Mouse (Mus musculus): ENCODE data around the gene Plekha5. TPM values are rescaled to one million over a fixed set of nuclear protein-coding genes. Genes with fewer than 3 reads are reported as not detected.

The Plekha5 gene
- polyA plus RNA-seq, 1 experiment from 2014 or later = 26.1 TPM

DNA sequence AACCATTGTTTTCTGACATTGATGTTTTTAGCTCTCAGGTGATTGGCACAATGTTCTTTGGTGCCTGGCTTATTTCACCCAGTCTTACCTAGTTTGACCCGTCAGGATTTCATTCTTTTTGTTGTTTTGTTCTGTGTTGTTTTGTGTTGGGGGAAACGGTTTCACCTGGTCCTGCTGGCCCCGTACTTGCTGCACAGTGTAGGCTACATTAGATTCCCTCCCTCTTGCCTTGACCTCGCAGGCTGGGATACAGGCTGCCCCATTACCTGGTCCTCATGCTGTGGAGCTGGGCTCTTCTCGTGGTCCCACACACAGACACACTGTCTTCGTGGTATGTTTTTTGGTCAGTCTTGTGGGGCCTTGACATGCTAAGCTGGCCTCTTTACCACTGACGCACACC is 20.3 kb downstream of the Plekha5 start:
- no peak overlapping the region for H3K27ac ChIP-seq (replicated peaks in 1 of 2; ENCODE audit: control insufficient read depth in 1 of 2, insufficient read depth in 1 of 2, low read depth in 2 of 2, low read length in 2 of 2)
- H3K36me3 ChIP-seq (ENCODE audit: control insufficient read depth, insufficient read depth, low read length) = 0 out of 2 replicates have a peak, but pooled peaks cover 9% of the 10 kb centered on the region
- 76% methylated on average over 7 of the region's 7 CpGs for WGBS
- peaks cover 0 to 3% of the 10 kb centered on the region in 2 experiments; a peak in 1 of 4 replicates for H3K4me1 ChIP-seq (ENCODE audit: control insufficient read depth in 2 of 2, insufficient read depth in 2 of 2, low read length in 2 of 2)
- no peak overlapping the region for H3K9ac ChIP-seq (ENCODE audit: low read length)
- no peaks in the 10 kb centered on the region for H3K9me3 ChIP-seq (ENCODE audit: control insufficient read depth, low read length)
- ATAC-seq (ENCODE audit: insufficient number of reproducible peaks, insufficient read depth, low FRiP score, low read depth) = no peak
- no peak overlapping the region for H3K4me2 ChIP-seq (ENCODE audit: low read length)
- no peak overlapping the region for H3K4me3 ChIP-seq (ENCODE audit: control insufficient read depth in 1 of 2, insufficient read depth in 1 of 2, low read depth in 1 of 2, low read length in 2 of 2)
- H3K27me3 ChIP-seq (ENCODE audit: control insufficient read depth, insufficient read depth, low read length) = no peaks in the 10 kb centered on the region

DNA sequence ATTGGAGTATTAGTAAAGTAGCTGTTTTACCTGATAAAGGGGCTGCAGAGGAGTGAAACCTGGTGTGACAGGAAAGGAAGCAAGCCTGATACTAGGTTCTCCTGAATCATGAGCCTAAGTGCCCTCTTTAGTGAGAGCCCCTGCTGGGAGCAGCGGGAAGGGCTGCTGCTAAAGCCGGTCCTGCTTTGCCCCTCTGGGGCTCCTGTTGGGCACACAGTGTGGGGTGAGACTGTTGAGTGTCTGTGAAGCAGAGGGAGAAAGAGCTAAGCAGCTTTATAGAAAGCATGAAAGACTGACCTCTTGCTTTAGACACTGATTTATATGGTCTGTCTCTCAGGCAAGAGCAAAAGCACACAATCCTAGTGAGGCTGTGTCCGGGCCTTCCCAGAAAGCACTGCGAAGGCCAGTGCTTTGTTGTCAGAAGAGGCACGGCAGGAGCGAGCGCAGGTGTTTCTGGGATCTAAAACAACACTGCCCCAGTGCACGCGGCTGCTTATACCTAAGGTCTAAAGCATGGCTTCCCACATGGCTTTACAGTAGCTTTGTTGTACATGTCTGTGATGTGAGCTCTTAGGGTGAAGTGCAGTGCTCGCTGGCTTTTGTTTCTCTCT is 21.1 kb downstream of the Plekha5 start:
- Histone ChIP-seq H3K27ac (replicated peaks in 1 of 2; ENCODE audit: control insufficient read depth in 1 of 2, insufficient read depth in 1 of 2, low read depth in 2 of 2, low read length in 2 of 2) (no peak overlapping the region), H3K4me2 (ENCODE audit: low read length) (peak overlapping the region; percentile 19; the same call in 1 of the 2 replicates)

DNA sequence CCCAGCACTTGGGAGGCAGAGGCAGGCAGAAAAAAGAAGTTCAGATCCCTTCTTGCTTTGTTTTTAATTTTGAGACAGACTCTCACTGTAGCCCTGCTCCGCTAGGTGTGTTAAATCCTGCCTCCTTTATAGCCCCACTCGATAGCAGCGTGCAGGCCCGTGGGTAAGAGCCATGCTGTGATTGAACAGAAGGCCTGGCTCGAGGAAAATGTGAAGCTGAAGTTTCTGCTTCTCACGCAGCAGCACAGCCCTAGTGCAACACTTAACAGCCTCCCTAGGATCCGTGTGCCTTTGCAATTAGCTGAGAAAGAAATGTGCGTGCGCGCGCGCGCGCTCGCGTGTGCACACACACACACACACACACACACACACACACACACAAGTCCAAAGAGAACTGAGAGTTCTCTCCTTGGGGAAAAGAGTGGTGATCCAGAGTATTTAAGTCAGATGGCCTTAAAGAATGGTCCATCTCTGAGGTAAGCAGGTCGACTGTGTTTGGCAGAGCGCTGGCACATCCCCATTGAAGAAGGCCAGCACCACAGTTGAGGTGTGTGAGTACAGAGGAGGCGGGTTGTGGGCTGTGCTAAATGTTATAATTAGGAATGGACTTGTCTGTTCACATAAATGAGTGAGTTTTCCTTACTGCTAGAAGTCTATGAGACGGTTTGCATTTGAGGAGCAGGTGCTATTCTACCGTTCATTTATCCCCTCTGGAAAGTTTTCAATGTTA is 24.3 kb downstream of the Plekha5 start:
- ATAC-seq (ENCODE audit: insufficient number of reproducible peaks, insufficient read depth, low FRiP score, low read depth) = no peak
- Histone ChIP-seq H3K36me3 (ENCODE audit: control insufficient read depth, insufficient read depth, low read length) (0 out of 2 replicates have a peak, but pooled peaks cover 9% of the 10 kb centered on the region), H3K4me3 (ENCODE audit: control insufficient read depth in 1 of 2, insufficient read depth in 1 of 2, low read depth in 1 of 2, low read length in 2 of 2) (no peak overlapping the region), H3K9me3 (ENCODE audit: control insufficient read depth, low read length) (no peaks in the 10 kb centered on the region), H3K4me2 (ENCODE audit: low read length) (no peak overlapping the region), H3K4me1 (ENCODE audit: control insufficient read depth in 2 of 2, insufficient read depth in 2 of 2, low read length in 2 of 2) (peaks cover 0 to 3% of the 10 kb centered on the region in 2 experiments; a peak in 1 of 4 replicates), H3K27ac (replicated peaks in 1 of 2; ENCODE audit: control insufficient read depth in 1 of 2, insufficient read depth in 1 of 2, low read depth in 2 of 2, low read length in 2 of 2) (no peak overlapping the region), H3K27me3 (ENCODE audit: control insufficient read depth, insufficient read depth, low read length) (no peaks in the 10 kb centered on the region), H3K9ac (ENCODE audit: low read length) (no peak overlapping the region)
- WGBS = 89% methylated on average over 21 of the region's 21 CpGs

More for the DNA sequence above, 21.1 kb downstream of the Plekha5 start:
- ATAC-seq (ENCODE audit: insufficient number of reproducible peaks, insufficient read depth, low FRiP score, low read depth) = no peak
- peaks cover 0 to 3% of the 10 kb centered on the region in 2 experiments; a peak in 1 of 4 replicates for H3K4me1 ChIP-seq (ENCODE audit: control insufficient read depth in 2 of 2, insufficient read depth in 2 of 2, low read length in 2 of 2)
- no peak overlapping the region for H3K4me3 ChIP-seq (ENCODE audit: control insufficient read depth in 1 of 2, insufficient read depth in 1 of 2, low read depth in 1 of 2, low read length in 2 of 2)
- 34% methylated on average over 10 of the region's 10 CpGs for WGBS
- H3K27me3 ChIP-seq (ENCODE audit: control insufficient read depth, insufficient read depth, low read length) = no peaks in the 10 kb centered on the region
- H3K9ac ChIP-seq (ENCODE audit: low read length) = 0 out of 2 replicates have a peak overlapping the region, but pooled peaks have one; percentile 2
- H3K36me3 ChIP-seq (ENCODE audit: control insufficient read depth, insufficient read depth, low read length) = 0 out of 2 replicates have a peak, but pooled peaks cover 9% of the 10 kb centered on the region
- no peaks in the 10 kb centered on the region for H3K9me3 ChIP-seq (ENCODE audit: control insufficient read depth, low read length)

DNA sequence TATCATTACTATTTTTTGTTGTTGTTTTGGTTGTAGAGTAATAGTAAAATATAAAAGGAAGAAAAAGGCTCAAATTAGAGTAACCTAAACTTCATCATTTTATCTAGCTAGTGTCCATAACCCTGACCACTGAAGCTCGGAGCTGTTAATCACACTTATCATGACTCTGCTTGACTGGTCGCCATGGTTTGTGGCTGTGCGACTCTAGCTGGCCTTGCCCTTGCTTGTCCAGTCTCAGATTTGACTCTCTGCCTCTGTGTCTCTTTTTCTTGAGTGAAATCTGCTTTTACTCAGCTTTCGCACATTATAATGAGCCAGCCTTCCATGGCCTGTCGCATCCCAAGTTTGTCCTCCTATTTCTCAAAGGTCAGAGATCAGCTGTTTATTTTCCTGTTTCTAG is 26.8 kb downstream of the Plekha5 start:
- peaks cover 0 to 3% of the 10 kb centered on the region in 2 experiments; a peak in 1 of 4 replicates for H3K4me1 ChIP-seq (ENCODE audit: control insufficient read depth in 2 of 2, insufficient read depth in 2 of 2, low read length in 2 of 2)
- no peaks in the 10 kb centered on the region for H3K9me3 ChIP-seq (ENCODE audit: control insufficient read depth, low read length)
- H3K27me3 ChIP-seq (ENCODE audit: control insufficient read depth, insufficient read depth, low read length) = no peaks in the 10 kb centered on the region
- 77% methylated on average over 5 of the region's 5 CpGs for WGBS
- H3K9ac ChIP-seq (ENCODE audit: low read length) = no peak overlapping the region
- 0 out of 2 replicates have a peak, but pooled peaks cover 9% of the 10 kb centered on the region for H3K36me3 ChIP-seq (ENCODE audit: control insufficient read depth, insufficient read depth, low read length)
- no peak overlapping the region for H3K4me3 ChIP-seq (ENCODE audit: control insufficient read depth in 1 of 2, insufficient read depth in 1 of 2, low read depth in 1 of 2, low read length in 2 of 2)
- H3K4me2 ChIP-seq (ENCODE audit: low read length) = no peak overlapping the region
- no peak overlapping the region for H3K27ac ChIP-seq (replicated peaks in 1 of 2; ENCODE audit: control insufficient read depth in 1 of 2, insufficient read depth in 1 of 2, low read depth in 2 of 2, low read length in 2 of 2)
- ATAC-seq (ENCODE audit: insufficient number of reproducible peaks, insufficient read depth, low FRiP score, low read depth) = no peak

DNA sequence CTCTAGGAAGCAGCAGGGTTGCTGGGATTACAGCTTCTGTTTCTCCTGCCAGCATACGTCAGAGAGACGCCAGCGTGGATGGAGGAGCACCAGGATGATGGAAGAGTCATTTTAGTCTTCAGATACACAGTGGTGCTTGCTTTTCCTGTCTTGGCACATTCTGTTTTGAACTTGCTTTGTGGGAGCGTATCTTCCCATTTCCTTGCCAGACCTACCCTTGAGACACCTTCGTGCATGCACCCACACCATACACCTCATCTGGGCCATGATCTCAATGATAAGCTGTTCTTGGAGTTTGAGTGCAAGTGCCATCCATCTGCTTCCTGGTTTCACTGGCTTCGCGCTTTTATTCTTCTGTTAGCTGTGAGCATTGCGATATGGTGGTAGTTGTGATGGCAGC is 28.9 kb downstream of the Plekha5 start:
- WGBS = 94% methylated on average over 8 of the region's 8 CpGs
- ATAC-seq (ENCODE audit: insufficient number of reproducible peaks, insufficient read depth, low FRiP score, low read depth) = no peak
- no peak overlapping the region for H3K4me2 ChIP-seq (ENCODE audit: low read length)

DNA sequence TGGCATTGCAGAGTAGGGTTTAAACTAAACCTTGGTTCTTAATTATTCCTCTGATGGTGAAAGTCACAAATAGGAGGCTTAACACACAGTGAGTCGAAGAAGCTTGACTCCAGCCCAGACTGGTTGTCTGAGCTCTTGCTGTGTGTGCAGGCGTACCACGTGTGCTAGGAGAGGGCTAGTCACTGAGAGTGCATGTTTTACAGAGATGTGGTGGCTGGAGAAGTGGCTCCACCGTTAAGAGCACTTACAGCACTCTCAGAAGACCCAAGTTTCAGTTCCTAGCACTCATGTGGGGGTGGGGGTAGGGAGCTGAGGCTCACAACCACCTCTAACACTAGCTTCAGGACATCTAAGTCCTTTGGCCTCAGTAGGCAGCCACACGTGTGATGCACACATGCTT is 29.6 kb downstream of the Plekha5 start:
- Histone ChIP-seq H3K4me3 (ENCODE audit: control insufficient read depth in 1 of 2, insufficient read depth in 1 of 2, low read depth in 1 of 2, low read length in 2 of 2) (no peak overlapping the region), H3K27me3 (ENCODE audit: control insufficient read depth, insufficient read depth, low read length) (no peaks in the 10 kb centered on the region), H3K9ac (ENCODE audit: low read length) (no peak overlapping the region), H3K9me3 (ENCODE audit: control insufficient read depth, low read length) (no peaks in the 10 kb centered on the region), H3K4me2 (ENCODE audit: low read length) (no peak overlapping the region), H3K27ac (replicated peaks in 1 of 2; ENCODE audit: control insufficient read depth in 1 of 2, insufficient read depth in 1 of 2, low read depth in 2 of 2, low read length in 2 of 2) (no peak overlapping the region), H3K4me1 (ENCODE audit: control insufficient read depth in 2 of 2, insufficient read depth in 2 of 2, low read length in 2 of 2) (peaks cover 2 to 9% of the 10 kb centered on the region in 2 experiments; a peak in 3 of 4 replicates), H3K36me3 (ENCODE audit: control insufficient read depth, insufficient read depth, low read length) (no peaks in the 10 kb centered on the region)
- WGBS = 87% methylated on average over 5 of the region's 5 CpGs
- no peak for ATAC-seq (ENCODE audit: insufficient number of reproducible peaks, insufficient read depth, low FRiP score, low read depth)

More for the DNA sequence above, 28.9 kb downstream of the Plekha5 start:
- H3K9ac ChIP-seq (ENCODE audit: low read length) = no peak overlapping the region
- no peak overlapping the region for H3K4me3 ChIP-seq (ENCODE audit: control insufficient read depth in 1 of 2, insufficient read depth in 1 of 2, low read depth in 1 of 2, low read length in 2 of 2)
- H3K4me1 ChIP-seq (ENCODE audit: control insufficient read depth in 2 of 2, insufficient read depth in 2 of 2, low read length in 2 of 2) = peaks cover 2 to 9% of the 10 kb centered on the region in 2 experiments; a peak in 3 of 4 replicates
- H3K27me3 ChIP-seq (ENCODE audit: control insufficient read depth, insufficient read depth, low read length) = no peaks in the 10 kb centered on the region
- 0 out of 2 replicates have a peak, but pooled peaks cover 6% of the 10 kb centered on the region for H3K36me3 ChIP-seq (ENCODE audit: control insufficient read depth, insufficient read depth, low read length)
- no peak overlapping the region for H3K27ac ChIP-seq (replicated peaks in 1 of 2; ENCODE audit: control insufficient read depth in 1 of 2, insufficient read depth in 1 of 2, low read depth in 2 of 2, low read length in 2 of 2)
- no peaks in the 10 kb centered on the region for H3K9me3 ChIP-seq (ENCODE audit: control insufficient read depth, low read length)

DNA sequence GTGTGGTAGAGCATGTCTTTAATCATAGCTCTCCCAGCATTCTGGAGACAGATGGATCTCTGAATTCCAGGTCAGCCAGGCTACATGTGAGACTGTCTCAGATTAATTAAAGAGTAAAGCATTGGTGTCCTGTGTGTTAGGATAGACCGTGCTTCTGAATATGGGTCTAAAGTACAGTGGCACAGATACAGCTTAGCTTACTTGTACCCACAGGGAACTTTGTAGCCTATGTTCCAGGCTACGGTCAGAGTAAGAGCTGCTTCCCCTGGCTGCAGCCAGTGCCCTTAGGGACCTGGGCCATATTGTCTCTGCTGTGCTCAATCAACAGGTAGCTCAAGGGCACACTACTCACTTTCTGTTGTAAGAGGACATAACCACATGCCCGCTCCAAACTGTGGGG is 30.5 kb downstream of the Plekha5 start:
- WGBS = 81% methylated on average over 3 of the region's 3 CpGs
- H3K27ac ChIP-seq (replicated peaks in 1 of 2; ENCODE audit: control insufficient read depth in 1 of 2, insufficient read depth in 1 of 2, low read depth in 2 of 2, low read length in 2 of 2) = no peak overlapping the region
- H3K27me3 ChIP-seq (ENCODE audit: control insufficient read depth, insufficient read depth, low read length) = no peaks in the 10 kb centered on the region
- no peak overlapping the region for H3K4me2 ChIP-seq (ENCODE audit: low read length)
- H3K4me1 ChIP-seq (ENCODE audit: control insufficient read depth in 2 of 2, insufficient read depth in 2 of 2, low read length in 2 of 2) = peaks cover 2 to 9% of the 10 kb centered on the region in 2 experiments; a peak in 3 of 4 replicates
- no peaks in the 10 kb centered on the region for H3K9me3 ChIP-seq (ENCODE audit: control insufficient read depth, low read length)
- no peak overlapping the region for H3K9ac ChIP-seq (ENCODE audit: low read length)
- H3K36me3 ChIP-seq (ENCODE audit: control insufficient read depth, insufficient read depth, low read length) = no peaks in the 10 kb centered on the region
- ATAC-seq (ENCODE audit: insufficient number of reproducible peaks, insufficient read depth, low FRiP score, low read depth) = no peak
- H3K4me3 ChIP-seq (ENCODE audit: control insufficient read depth in 1 of 2, insufficient read depth in 1 of 2, low read depth in 1 of 2, low read length in 2 of 2) = no peak overlapping the region
